Mouse (Mus musculus): ENCODE data around the gene Lysmd4. TPM values are rescaled to one million over a fixed set of nuclear protein-coding genes. Genes with fewer than 3 reads are reported as not detected.

The Lysmd4 gene
- polyA plus RNA-seq, 1 experiment, result 2.6 TPM

GRCm38 (mm10) chr7:67211341-67211740 is 11.0 kb upstream of the Lysmd4 start:
- no peak for TF ChIP-seq USF1 (IDR thresholded peaks at IDR 0.05; ENCODE audit: low read depth)
- TF ChIP-seq MAX (IDR thresholded peaks at IDR 0.05), result no peak
- no peak for TF ChIP-seq CTCF (IDR thresholded peaks at IDR 0.05; ENCODE audit: control insufficient read depth, insufficient read depth, insufficient read length)
- TF ChIP-seq CEBPB (IDR thresholded peaks at IDR 0.05; ENCODE audit: low read depth), result no peak
- TF ChIP-seq MYOG (IDR thresholded peaks at IDR 0.05; ENCODE audit: control insufficient read depth, extremely low read depth, insufficient read length), result no peak
- TF ChIP-seq FOSL1 (IDR thresholded peaks at IDR 0.05; ENCODE audit: insufficient read depth, low read length, poor library complexity, severe bottlenecking), result no peak
- no peak for TF ChIP-seq MYOD1 (IDR thresholded peaks at IDR 0.05; ENCODE audit: control insufficient read depth, insufficient read length, low read depth)
- H3ac ChIP-seq (ENCODE audit: control insufficient read depth, insufficient read length, low read depth), result no peak overlapping the region
- no peak overlapping the region for H3K4me3 ChIP-seq (ENCODE audit: insufficient read depth, poor library complexity, severe bottlenecking)
- H3K36me3 ChIP-seq (ENCODE audit: control insufficient read depth, insufficient read depth), result no peaks in the 10 kb centered on the region
- H3K79me2 ChIP-seq (ENCODE audit: control insufficient read depth, insufficient read depth), result no peaks in the 10 kb centered on the region
- no peaks in the 10 kb centered on the region for H3K79me3 ChIP-seq (ENCODE audit: low read depth)
- H3K27me3 ChIP-seq (ENCODE audit: control insufficient read depth, insufficient read depth, insufficient read length), result no peaks in the 10 kb centered on the region

- Histone ChIP-seq H3K79me2 (ENCODE audit: control insufficient read depth, insufficient read depth) (no peaks in the 10 kb centered on the region), H3K36me3 (ENCODE audit: control insufficient read depth, insufficient read depth) (no peaks in the 10 kb centered on the region), H3K27me3 (ENCODE audit: control insufficient read depth, insufficient read depth, insufficient read length) (no peaks in the 10 kb centered on the region), H3K79me3 (ENCODE audit: low read depth) (no peaks in the 10 kb centered on the region), H3K4me3 (ENCODE audit: insufficient read depth, poor library complexity, severe bottlenecking) (no peak overlapping the region), H3ac (ENCODE audit: control insufficient read depth, insufficient read length, low read depth) (no peak overlapping the region)
- TF ChIP-seq MYOD1 (IDR thresholded peaks at IDR 0.05; ENCODE audit: control insufficient read depth, insufficient read length, low read depth), result no peak
- TF ChIP-seq MAX (IDR thresholded peaks at IDR 0.05), result no peak
- TF ChIP-seq MYOG (IDR thresholded peaks at IDR 0.05; ENCODE audit: control insufficient read depth, extremely low read depth, insufficient read length), result no peak
- no peak for TF ChIP-seq FOSL1 (IDR thresholded peaks at IDR 0.05; ENCODE audit: insufficient read depth, low read length, poor library complexity, severe bottlenecking)
- TF ChIP-seq USF1 (IDR thresholded peaks at IDR 0.05; ENCODE audit: low read depth), result no peak
- no peak for TF ChIP-seq CEBPB (IDR thresholded peaks at IDR 0.05; ENCODE audit: low read depth)
Observed at GRCm38 (mm10) chr7:67211971-67212370, 10.4 kb upstream of the Lysmd4 start.

GRCm38 (mm10) chr7:67213589-67213988 is 8.8 kb upstream of the Lysmd4 start:
- Histone ChIP-seq H3ac (ENCODE audit: control insufficient read depth, insufficient read length, low read depth) (no peak overlapping the region), H3K36me3 (ENCODE audit: control insufficient read depth, insufficient read depth) (no peaks in the 10 kb centered on the region), H3K79me2 (ENCODE audit: control insufficient read depth, insufficient read depth) (no peaks in the 10 kb centered on the region), H3K27me3 (ENCODE audit: control insufficient read depth, insufficient read depth, insufficient read length) (no peaks in the 10 kb centered on the region), H3K79me3 (ENCODE audit: low read depth) (no peaks in the 10 kb centered on the region), H3K4me3 (ENCODE audit: insufficient read depth, poor library complexity, severe bottlenecking) (no peak overlapping the region)
- TF ChIP-seq CTCF (IDR thresholded peaks at IDR 0.05; ENCODE audit: control insufficient read depth, insufficient read depth, insufficient read length) (no peak), USF1 (IDR thresholded peaks at IDR 0.05; ENCODE audit: low read depth) (no peak), MAX (IDR thresholded peaks at IDR 0.05) (no peak), FOSL1 (IDR thresholded peaks at IDR 0.05; ENCODE audit: insufficient read depth, low read length, poor library complexity, severe bottlenecking) (no peak), MYOG (IDR thresholded peaks at IDR 0.05; ENCODE audit: control insufficient read depth, extremely low read depth, insufficient read length) (no peak), CEBPB (IDR thresholded peaks at IDR 0.05; ENCODE audit: low read depth) (no peak), MYOD1 (IDR thresholded peaks at IDR 0.05; ENCODE audit: control insufficient read depth, insufficient read length, low read depth) (no peak)

GRCm38 (mm10) chr7:67216351-67216750 is 6.0 kb upstream of the Lysmd4 start:
- Histone ChIP-seq H3K79me2 (ENCODE audit: control insufficient read depth, insufficient read depth) (no peaks in the 10 kb centered on the region), H3K4me3 (ENCODE audit: insufficient read depth, poor library complexity, severe bottlenecking) (no peak overlapping the region), H3K79me3 (ENCODE audit: low read depth) (no peaks in the 10 kb centered on the region), H3K36me3 (ENCODE audit: control insufficient read depth, insufficient read depth) (no peaks in the 10 kb centered on the region), H3ac (ENCODE audit: control insufficient read depth, insufficient read length, low read depth) (no peak overlapping the region), H3K27me3 (ENCODE audit: control insufficient read depth, insufficient read depth, insufficient read length) (no peaks in the 10 kb centered on the region)
- TF ChIP-seq FOSL1 (IDR thresholded peaks at IDR 0.05; ENCODE audit: insufficient read depth, low read length, poor library complexity, severe bottlenecking), result no peak

GRCm38 (mm10) chr7:67217025-67217424 is 5.3 kb upstream of the Lysmd4 start:
- H3K79me2 ChIP-seq (ENCODE audit: control insufficient read depth, insufficient read depth), result no peaks in the 10 kb centered on the region
- TF ChIP-seq CEBPB (IDR thresholded peaks at IDR 0.05; ENCODE audit: low read depth), result no peak
- peak; percentile 53 for TF ChIP-seq CTCF (IDR thresholded peaks at IDR 0.05; ENCODE audit: control insufficient read depth, insufficient read depth, insufficient read length)
- TF ChIP-seq USF1 (IDR thresholded peaks at IDR 0.05; ENCODE audit: low read depth), result no peak
- no peaks in the 10 kb centered on the region for H3K27me3 ChIP-seq (ENCODE audit: control insufficient read depth, insufficient read depth, insufficient read length)
- H3K4me3 ChIP-seq (ENCODE audit: insufficient read depth, poor library complexity, severe bottlenecking), result no peak overlapping the region
- H3K79me3 ChIP-seq (ENCODE audit: low read depth), result no peaks in the 10 kb centered on the region
- H3ac ChIP-seq (ENCODE audit: control insufficient read depth, insufficient read length, low read depth), result no peak overlapping the region
- H3K36me3 ChIP-seq (ENCODE audit: control insufficient read depth, insufficient read depth), result no peaks in the 10 kb centered on the region

GRCm38 (mm10) chr7:67225943-67226625 is 3.7 kb downstream of the Lysmd4 start:
- Histone ChIP-seq H3K36me3 (ENCODE audit: control insufficient read depth, insufficient read depth) (peaks cover 3% of the 10 kb centered on the region), H3ac (ENCODE audit: control insufficient read depth, insufficient read length, low read depth) (no peak overlapping the region), H3K79me3 (ENCODE audit: low read depth) (no peaks in the 10 kb centered on the region), H3K27me3 (ENCODE audit: control insufficient read depth, insufficient read depth, insufficient read length) (no peaks in the 10 kb centered on the region), H3K79me2 (ENCODE audit: control insufficient read depth, insufficient read depth) (no peaks in the 10 kb centered on the region), H3K4me3 (ENCODE audit: insufficient read depth, poor library complexity, severe bottlenecking) (no peak overlapping the region)
- TF ChIP-seq CTCF (IDR thresholded peaks at IDR 0.05; ENCODE audit: control insufficient read depth, insufficient read depth, insufficient read length), result no peak
- no peak for TF ChIP-seq MAX (IDR thresholded peaks at IDR 0.05)
- no peak for TF ChIP-seq USF1 (IDR thresholded peaks at IDR 0.05; ENCODE audit: low read depth)
- no peak for TF ChIP-seq MYOG (IDR thresholded peaks at IDR 0.05; ENCODE audit: control insufficient read depth, extremely low read depth, insufficient read length)

Measured in C2C12 (cell line).